Mouse (Mus musculus) bone marrow, adult 2 months (tissue): ENCODE results near the gene Washc2.

ENCODE experiments used
- CTCF ChIP-seq: fragments of 200-500 bp; IDR thresholded peaks from 2 replicates; pipeline ENCODE4 v1.5.1; 2011; ENCODE audit warnings: low read length, control low read depth; ENCODE audit not compliant: control insufficient read depth, insufficient read depth
- POLR2A ChIP-seq: fragments of 200-500 bp; IDR thresholded peaks from 2 replicates; pipeline ENCODE4 v1.6.1; 2011; ENCODE audit warnings: low read depth, mild to moderate bottlenecking, control low read depth, low read length, borderline replicate concordance; ENCODE audit not compliant: control insufficient read depth

DNA sequence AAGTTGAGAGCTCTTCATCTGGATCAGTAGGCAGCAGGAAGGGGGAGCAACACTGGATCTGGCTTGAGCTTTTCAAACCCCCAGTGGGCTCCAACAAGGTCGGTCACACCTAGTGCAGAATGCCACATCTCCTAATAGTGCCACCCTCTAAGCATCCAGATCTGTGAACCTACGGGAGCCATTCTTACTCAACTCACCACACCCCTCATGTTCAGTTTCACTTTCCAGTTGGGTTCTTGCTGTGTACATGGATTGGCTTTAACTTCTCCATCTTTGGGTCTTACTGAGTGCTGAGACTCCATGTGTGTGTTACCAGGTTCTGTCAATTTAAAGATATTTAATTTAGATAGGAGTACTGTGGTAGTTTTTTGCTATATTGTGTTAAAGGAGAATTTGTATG is 103.6 kb downstream of the Washc2 start:
- no peak for TF ChIP-seq POLR2A
- no peak for TF ChIP-seq CTCF
